Mouse (Mus musculus) brown adipose tissue, adult 24 weeks (tissue): ENCODE measurements around the gene Tmem175. TPM values are rescaled to one million over a fixed set of nuclear protein-coding genes. Genes with fewer than 3 reads are reported as not detected.

Experiments
- H3K27ac ChIP-seq: fragments of 200-500 bp; replicated peaks from 2 replicates; pipeline ENCODE4 v1.5.1; 2012; ENCODE audit warnings: low read depth, mild to moderate bottlenecking, low read length
- H3K4me1 ChIP-seq: fragments of 200-500 bp; 2 replicates; pipeline ENCODE4 v1.6.1; 2012; ENCODE audit warnings: low read length, mixed read lengths; ENCODE audit not compliant: control insufficient read depth, insufficient read depth, insufficient read length
- H3K4me3 ChIP-seq: fragments of 200-500 bp; 2 replicates; pipeline ENCODE4 v1.5.1; 2012; ENCODE audit warnings: low read depth, mild to moderate bottlenecking, low read length, moderate library complexity; ENCODE audit not compliant: insufficient read depth
- polyA plus RNA-seq: library from polyadenylated mRNA; stranded (reverse); fragments of >200 nt; gene quantifications from 2 replicates; pipeline ENCODE4 v1.2.4, GENCODE M21; 2012; ENCODE audit not compliant: missing spikeins, insufficient read depth, insufficient read length

Gene Tmem175
- polyA plus RNA-seq, 1 experiment, result 12.0 TPM

GRCm38 (mm10) chr5:108680871-108681270 is 51.3 kb downstream of the Tmem175 start:
- Histone ChIP-seq H3K4me1 (peaks cover 9% of the 10 kb centered on the region; the same call in 1 of the 2 replicates), H3K4me3 (no peak overlapping the region), H3K27ac (no peak overlapping the region)

- H3K27ac ChIP-seq, result no peak overlapping the region
- H3K4me1 ChIP-seq, result peaks cover 5% of the 10 kb centered on the region; the same call in 1 of the 2 replicates
- H3K4me3 ChIP-seq, result no peak overlapping the region
Measured at GRCm38 (mm10) chr5:108689091-108689490, 59.5 kb downstream of the Tmem175 start.

GRCm38 (mm10) chr5:108691152-108691551 is 61.6 kb downstream of the Tmem175 start:
- H3K4me3 ChIP-seq, result no peak overlapping the region

GRCm38 (mm10) chr5:108692271-108692670 is 62.7 kb downstream of the Tmem175 start, which contains the start of gene Fgfrl1:
Gene Fgfrl1 (plus strand): TSS chr5:108692382.
- Histone ChIP-seq H3K4me1 (peaks cover 13% of the 10 kb centered on the region), H3K27ac (no peak within 1 kb of the TSS), H3K4me3 (peak within 1 kb of the TSS; percentile 55)

More at GRCm38 (mm10) chr5:108691152-108691551, 61.6 kb downstream of the Tmem175 start:
- Histone ChIP-seq H3K4me1 (peaks cover 5% of the 10 kb centered on the region; the same call in 1 of the 2 replicates), H3K27ac (no peak overlapping the region)

- Histone ChIP-seq H3K4me3 (peak overlapping the region; percentile 94), H3K27ac (no peak overlapping the region), H3K4me1 (peaks cover 25% of the 10 kb centered on the region)
Measured at GRCm38 (mm10) chr5:108693872-108694288, 64.3 kb downstream of the Tmem175 start.

- Histone ChIP-seq H3K27ac (peak overlapping the region; percentile 86), H3K4me3 (peak overlapping the region; percentile 92), H3K4me1 (peaks cover 32% of the 10 kb centered on the region)
Measured at GRCm38 (mm10) chr5:108694352-108695261, 65.0 kb downstream of the Tmem175 start.

GRCm38 (mm10) chr5:108695861-108696260 is 66.3 kb downstream of the Tmem175 start:
- H3K4me1 ChIP-seq, result peaks cover 35% of the 10 kb centered on the region

GRCm38 (mm10) chr5:108696542-108696941 is 67.0 kb downstream of the Tmem175 start:
- peak overlapping the region; percentile 90 for H3K27ac ChIP-seq
- no peak overlapping the region for H3K4me3 ChIP-seq
- H3K4me1 ChIP-seq, result peaks cover 35% of the 10 kb centered on the region

More at GRCm38 (mm10) chr5:108695861-108696260, 66.3 kb downstream of the Tmem175 start:
- peak overlapping the region; percentile 90 for H3K27ac ChIP-seq
- peak overlapping the region; percentile 92; the same call in 1 of the 2 replicates for H3K4me3 ChIP-seq

GRCm38 (mm10) chr5:108697341-108697753 is 67.8 kb downstream of the Tmem175 start:
- Histone ChIP-seq H3K4me1 (peaks cover 35% of the 10 kb centered on the region), H3K4me3 (no peak overlapping the region), H3K27ac (peak overlapping the region; percentile 77)

Other genes with a start within 250 kb of the Tmem175 start
- gene Pde6b, start 241.4 kb upstream of the Tmem175 start, polyA plus RNA-seq, result not detected in 2 replicates
- gene Atp5k, start 195.3 kb upstream of the Tmem175 start, polyA plus RNA-seq, result 2,801 and 3,055 TPM in 2 replicates
- 0.55 and 0.92 TPM in 2 replicates for gene Mfsd7a, start 180.9 kb upstream of the Tmem175 start, polyA plus RNA-seq
- gene Pcgf3, start 168.5 kb upstream of the Tmem175 start, polyA plus RNA-seq, result 8.4 and 21.9 TPM in 2 replicates
- gene Cplx1, start 79.7 kb upstream of the Tmem175 start, polyA plus RNA-seq, result not detected in 2 replicates
- 30.4 and 32.8 TPM in 2 replicates for gene Gak, start within 50 bp of the Tmem175 start, polyA plus RNA-seq
- 3.4 and 6.3 TPM in 2 replicates for gene Idua, start 30.6 kb downstream of the Tmem175 start, polyA plus RNA-seq
- gene Dgkq, start 39.9 kb downstream of the Tmem175 start, polyA plus RNA-seq, result 3.4 and 3.7 TPM in 2 replicates
- gene Slc26a1, start 45.8 kb downstream of the Tmem175 start, polyA plus RNA-seq, result not detected in 2 replicates
- gene Fgfrl1, start 62.6 kb downstream of the Tmem175 start, polyA plus RNA-seq, result 68.8 and 70.5 TPM in 2 replicates
- not detected in 2 replicates for gene Rnf212, start 145.2 kb downstream of the Tmem175 start, polyA plus RNA-seq
- not detected in 2 replicates for gene Tmed11, start 165.6 kb downstream of the Tmem175 start, polyA plus RNA-seq
- gene Vmn2r8, start 179.1 kb downstream of the Tmem175 start, polyA plus RNA-seq, result not detected in 2 replicates
- gene Vmn2r9, start 222.8 kb downstream of the Tmem175 start, polyA plus RNA-seq, result not detected in 2 replicates